Mouse (Mus musculus) gastrocnemius, adult 2 months (tissue): Measurements from ENCODE around the gene Cphx1. TPM values are rescaled to one million over a fixed set of nuclear protein-coding genes. Genes with fewer than 3 reads are reported as not detected.
"Not testable (repeated sequence)": the region's sequence is repeated elsewhere in the genome, so short reads cannot be mapped to it uniquely, and the experiment has no call there.

Experiments
- DNase-seq: peaks from one replicate; pipeline ENCODE4 v3.0.0; 2022
- H3K27ac ChIP-seq: fragments of 200-600 bp; 2 replicates; pipeline ENCODE4 v1.8.1; 2022; ENCODE audit warnings: mild to moderate bottlenecking
- H3K4me3 ChIP-seq: fragments of 200-600 bp; 2 replicates; pipeline ENCODE4 v1.8.1; 2022; ENCODE audit warnings: mild to moderate bottlenecking, moderate library complexity
- intact Hi-C: fragments of 180-260 bp; cut with DNase I; formaldehyde crosslinking; loops from one replicate; pipeline ENCODE4 v1.15.1; 2025
- long read RNA-seq, 2 experiments: library from polyadenylated mRNA; stranded (forward); transcript quantifications; one replicate each; pipeline ENCODE4 v2.0.0; 2021
- total RNA-seq, 2 experiments: library from RNA; stranded (reverse); gene quantifications; 2 replicates each; pipeline ENCODE4 v1.2.3; 2021

Gene Cphx1
- not detected for total RNA-seq
- long read RNA-seq, experiment 1, result 0 reads
- long read RNA-seq, experiment 2, result 0 reads

- intact Hi-C loops, DNase-seq, H3K27ac ChIP-seq, H3K4me3 ChIP-seq: not testable (repeated sequence)
Measured at GRCm38 (mm10) chr14:25938004-25938403, at the start of gene Cphx1. Gene Cphx1 (plus strand): TSS chr14:25938304.

GRCm38 (mm10) chr14:25894566-25894965 is 43.5 kb upstream of the Cphx1 start:
- DNase-seq, intact Hi-C loops, H3K27ac ChIP-seq, H3K4me3 ChIP-seq: not testable (repeated sequence)

GRCm38 (mm10) chr14:25895686-25896085 is 42.4 kb upstream of the Cphx1 start:
- H3K27ac ChIP-seq, DNase-seq, intact Hi-C loops, H3K4me3 ChIP-seq: not testable (repeated sequence)

GRCm38 (mm10) chr14:25903000-25903399 is 35.1 kb upstream of the Cphx1 start, which contains the start of gene Plac9a:
Gene Plac9a (minus strand): TSS chr14:25903100.
- DNase-seq, H3K27ac ChIP-seq, H3K4me3 ChIP-seq, intact Hi-C loops: not testable (repeated sequence)

GRCm38 (mm10) chr14:25905243-25905642 is 32.9 kb upstream of the Cphx1 start:
- H3K27ac ChIP-seq, DNase-seq, H3K4me3 ChIP-seq, intact Hi-C loops: not testable (repeated sequence)

GRCm38 (mm10) chr14:25907272-25907671 is 30.8 kb upstream of the Cphx1 start:
- DNase-seq, H3K27ac ChIP-seq, H3K4me3 ChIP-seq, intact Hi-C loops: not testable (repeated sequence)

- intact Hi-C loops, H3K4me3 ChIP-seq, H3K27ac ChIP-seq, DNase-seq: not testable (repeated sequence)
Measured at GRCm38 (mm10) chr14:25908976-25909375, 29.1 kb upstream of the Cphx1 start.

- DNase-seq, intact Hi-C loops, H3K4me3 ChIP-seq, H3K27ac ChIP-seq: not testable (repeated sequence)
Measured at GRCm38 (mm10) chr14:25918427-25919170, 19.5 kb upstream of the Cphx1 start.

- H3K4me3 ChIP-seq, DNase-seq, H3K27ac ChIP-seq, intact Hi-C loops: not testable (repeated sequence)
Measured at GRCm38 (mm10) chr14:25926814-25927561, 11.1 kb upstream of the Cphx1 start.

GRCm38 (mm10) chr14:25927562-25927881 is 10.6 kb upstream of the Cphx1 start, which contains the start of gene Tmem254a:
Gene Tmem254a (minus strand): TSS chr14:25927672.
- H3K27ac ChIP-seq, DNase-seq, intact Hi-C loops, H3K4me3 ChIP-seq: not testable (repeated sequence)

- H3K27ac ChIP-seq, intact Hi-C loops, DNase-seq, H3K4me3 ChIP-seq: not testable (repeated sequence)
Measured at GRCm38 (mm10) chr14:25936867-25937630, 1.1 kb upstream of the Cphx1 start.

- H3K27ac ChIP-seq, intact Hi-C loops, H3K4me3 ChIP-seq, DNase-seq: not testable (repeated sequence)
Measured at GRCm38 (mm10) chr14:25957861-25958260, 19.8 kb downstream of the Cphx1 start.

GRCm38 (mm10) chr14:25978371-25979241 is 40.5 kb downstream of the Cphx1 start, which contains the start of gene Duxbl1:
Gene Duxbl1 (plus strand): TSS chr14:25978577.
- H3K4me3 ChIP-seq, result peak within 1 kb of the TSS; percentile 56
- H3K27ac ChIP-seq, intact Hi-C loops, DNase-seq: not testable (repeated sequence)

GRCm38 (mm10) chr14:25979242-25979941 is 41.3 kb downstream of the Cphx1 start:
- H3K4me3 ChIP-seq, result peak overlapping the region; percentile 56
- H3K27ac ChIP-seq, intact Hi-C loops: not testable (repeated sequence)

GRCm38 (mm10) chr14:25981880-25982279 is 43.8 kb downstream of the Cphx1 start:
- intact Hi-C loops, H3K27ac ChIP-seq, DNase-seq, H3K4me3 ChIP-seq: not testable (repeated sequence)

More at GRCm38 (mm10) chr14:25979242-25979941, 41.3 kb downstream of the Cphx1 start:
- DNase-seq, result not testable (repeated sequence)
